Mouse (Mus musculus) CH12F3 (cell line): ENCODE results near the gene Iglon5.

ENCODE experiments used
- in situ Hi-C: fragments of 300-500 bp; cut with MboI; formaldehyde crosslinking; loops from 2 replicates; pipeline ENCODE4 v1.14.3; 2020; ENCODE audit warnings: low sequenced_read_pairs

Gene Iglon5

DNA sequence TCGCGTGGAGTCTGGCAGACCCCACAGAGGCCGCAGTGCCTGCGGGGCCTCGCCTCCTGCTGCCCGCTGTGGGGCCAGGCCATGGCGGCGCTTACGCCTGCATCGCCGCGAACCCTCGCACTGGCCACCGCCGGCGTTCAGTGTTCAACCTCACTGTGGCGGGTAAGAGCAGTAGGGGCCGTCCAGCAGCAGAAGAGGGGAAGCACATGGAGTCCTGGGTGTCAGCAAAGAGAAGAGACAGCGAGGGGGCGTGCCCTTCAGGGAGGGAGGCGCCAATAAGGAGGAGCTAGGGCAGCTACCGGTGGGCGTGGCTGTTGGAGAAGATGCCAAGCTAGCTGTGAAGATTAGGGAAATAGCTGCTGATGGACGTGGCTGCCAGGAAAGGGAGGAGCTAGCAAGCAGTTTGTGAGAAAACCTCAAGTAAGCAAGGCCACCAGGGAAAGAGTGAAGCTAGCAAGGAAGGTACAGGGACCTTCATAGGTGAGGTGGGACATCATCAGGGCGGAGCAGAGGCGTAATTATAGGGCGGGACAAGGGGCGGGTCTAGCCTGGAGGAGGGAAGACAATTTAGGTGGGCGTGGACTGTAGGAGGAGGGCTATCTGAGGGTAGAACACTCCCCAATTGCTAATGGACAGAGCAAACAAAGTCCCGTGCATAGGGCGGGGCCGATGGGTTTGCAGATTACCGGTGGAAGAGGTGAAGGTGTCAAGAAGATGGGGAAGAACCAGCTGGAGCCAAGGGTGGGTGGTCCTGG is 24.4 kb downstream of the Iglon5 start:
- in situ Hi-C loops = no loop called here

DNA sequence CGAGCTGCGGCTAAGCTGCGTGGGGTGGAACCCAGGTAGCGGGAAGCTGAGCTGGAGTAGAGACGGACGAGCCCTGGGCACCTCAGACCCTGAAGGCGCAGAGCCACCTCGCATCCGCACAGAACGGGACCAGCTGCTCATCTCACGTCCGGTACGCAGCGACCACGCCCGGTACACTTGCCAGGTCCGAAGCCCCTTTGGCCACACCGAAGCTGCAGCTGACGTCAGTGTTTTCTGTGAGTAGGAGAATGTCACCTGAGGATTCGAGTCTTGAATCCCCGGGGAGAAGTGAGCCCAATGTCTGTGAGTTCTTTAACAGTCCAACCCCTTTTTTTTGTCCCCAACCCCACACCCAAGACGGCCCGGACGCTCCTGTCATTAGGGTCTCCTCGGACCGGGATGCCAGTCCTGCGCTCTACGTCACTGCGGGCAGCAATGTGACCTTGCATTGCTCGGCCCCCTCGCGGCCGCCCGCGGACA is 25.0 kb downstream of the Iglon5 start:
- in situ Hi-C loops = no loop called here

DNA sequence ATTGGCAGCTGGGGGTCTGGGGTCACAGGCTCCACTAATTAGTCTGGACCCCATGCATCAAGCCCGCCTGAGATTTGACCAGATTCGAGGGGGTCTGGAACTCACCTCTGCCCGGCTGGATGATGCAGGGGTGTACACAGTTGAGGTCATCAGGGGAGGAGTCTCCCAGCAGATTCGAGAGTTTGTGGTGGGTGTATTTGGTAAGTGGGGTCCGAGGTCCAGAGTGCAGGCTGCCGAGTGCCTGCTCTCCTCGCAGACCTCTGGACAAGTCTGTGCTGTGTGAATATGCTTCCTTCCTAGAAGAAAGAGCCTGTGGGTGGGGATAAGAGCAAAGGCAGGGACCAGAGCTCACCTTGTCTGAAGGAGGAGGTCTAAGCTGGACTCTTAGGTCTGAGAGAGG is 25.9 kb downstream of the Iglon5 start:
- in situ Hi-C loops = no loop called here

DNA sequence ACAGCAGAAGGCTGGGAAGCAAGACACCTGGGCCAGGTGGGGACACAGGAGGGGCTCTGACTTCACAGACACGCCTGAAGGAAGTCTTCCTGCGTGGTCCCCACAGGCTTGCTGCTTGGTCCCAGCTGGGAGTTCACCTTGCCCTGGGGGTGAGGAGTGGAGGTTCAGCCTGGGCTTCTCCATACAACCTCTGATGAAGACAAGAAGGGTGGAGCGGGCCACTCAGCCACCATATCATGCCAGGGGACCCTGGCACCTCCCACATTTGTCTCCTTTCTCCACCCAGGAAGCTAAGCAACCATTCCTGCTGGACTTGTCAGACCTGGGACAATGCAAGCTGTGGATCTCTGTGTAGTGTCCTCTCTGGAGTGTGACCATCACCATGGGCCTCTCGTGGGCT is 27.0 kb downstream of the Iglon5 start, which contains the start of gene Vsig10l:
TSS of gene Vsig10l (plus strand) at position 301 of the 400 bp plus-strand sequence.
- in situ Hi-C loops = no loop called here

DNA sequence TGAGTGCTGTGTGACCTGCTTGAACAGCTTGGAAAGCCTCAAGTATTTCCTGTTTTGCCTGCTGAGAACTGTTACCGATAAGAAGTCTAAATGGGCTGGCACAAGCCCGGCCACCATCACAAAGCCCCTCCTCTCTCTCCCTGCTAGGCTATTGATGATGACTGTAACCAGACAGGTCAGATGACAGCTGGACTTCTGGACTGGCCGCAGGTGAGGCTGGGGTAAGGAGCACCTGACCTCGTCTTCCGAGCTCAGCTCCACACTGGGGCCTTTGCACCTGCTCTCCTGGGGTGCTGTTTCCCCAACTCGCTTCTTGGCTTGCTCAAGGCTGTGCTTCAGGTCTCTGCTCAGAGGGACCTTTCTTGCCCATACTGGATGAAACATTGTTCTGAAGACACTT is 35.5 kb downstream of the Iglon5 start:
- in situ Hi-C loops = no loop called here

DNA sequence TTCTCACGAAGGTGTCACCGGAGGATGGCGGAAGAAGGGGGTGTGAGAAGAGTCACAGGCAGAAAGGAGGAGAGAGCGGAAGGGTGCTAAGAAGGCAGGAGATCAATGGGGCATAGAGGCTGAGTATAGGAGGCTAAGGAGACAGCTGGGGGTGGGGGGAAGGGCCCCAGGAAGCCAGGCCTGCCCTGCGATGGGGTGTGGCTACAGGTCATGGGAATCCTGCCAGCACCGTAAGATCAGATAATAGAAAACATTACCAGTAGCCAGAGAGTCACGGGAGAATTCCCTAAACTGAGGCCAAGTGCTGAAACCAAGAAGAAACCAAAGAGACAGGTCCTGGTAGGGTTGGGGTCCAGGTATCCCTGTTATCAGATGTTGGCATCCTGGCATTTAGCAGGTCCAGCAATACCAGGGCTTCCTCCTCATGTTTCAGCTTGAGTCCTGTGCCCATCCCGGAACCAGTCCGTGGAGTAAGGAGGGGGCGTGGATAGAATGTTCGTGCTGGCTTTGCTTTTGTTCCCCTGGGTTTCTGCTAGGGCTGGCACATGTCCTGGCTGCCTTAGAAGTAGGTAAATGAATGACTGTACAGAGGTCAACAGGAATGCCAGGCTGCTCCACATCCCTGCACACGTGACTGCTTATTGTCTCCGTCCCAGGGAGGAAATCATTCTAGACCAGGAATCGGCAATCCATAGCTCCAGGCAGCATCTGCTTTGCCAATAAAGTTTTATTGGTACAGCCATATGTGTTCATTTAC is 36.1 kb downstream of the Iglon5 start:
- in situ Hi-C loops = no loop called here

DNA sequence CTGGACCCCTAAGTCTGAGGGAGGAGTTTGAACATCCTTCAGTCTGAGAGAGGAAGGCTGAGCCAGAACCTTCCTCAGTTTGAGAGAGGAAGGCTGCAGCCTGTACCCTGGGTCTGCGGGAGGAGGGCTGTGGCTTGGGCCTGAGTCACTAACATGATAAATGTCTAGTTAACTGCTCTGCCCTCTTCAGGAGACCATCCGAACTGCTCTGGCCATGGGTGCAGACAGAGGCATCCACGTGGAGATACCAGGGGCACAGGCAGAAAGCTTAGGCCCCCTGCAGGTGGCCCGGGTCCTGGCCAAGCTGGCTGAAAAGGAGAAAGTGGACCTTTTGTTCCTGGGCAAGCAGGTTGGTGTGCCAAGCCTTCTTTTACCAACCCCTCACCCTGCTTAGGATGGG is 37.3 kb downstream of the Iglon5 start:
- in situ Hi-C loops = no loop called here

DNA sequence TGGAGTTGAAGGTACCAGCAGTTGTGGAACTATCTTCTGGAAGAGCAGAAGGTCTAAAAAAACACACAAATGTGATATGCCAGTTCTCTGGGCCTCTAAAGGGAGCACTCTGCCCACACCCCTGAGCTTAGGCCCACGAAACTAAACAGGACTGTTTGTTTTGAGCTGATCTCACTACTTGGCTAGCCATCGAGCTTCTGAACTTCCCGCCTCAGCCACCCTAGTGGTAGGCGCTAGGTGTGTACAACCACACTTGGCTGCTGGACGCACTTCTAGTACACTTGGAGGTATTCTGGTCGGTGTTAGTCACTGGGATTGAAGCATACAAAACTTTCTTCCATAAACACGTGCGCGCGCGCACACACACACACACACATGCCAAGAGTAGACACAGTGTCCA is 38.1 kb downstream of the Iglon5 start:
- in situ Hi-C loops = no loop called here

DNA sequence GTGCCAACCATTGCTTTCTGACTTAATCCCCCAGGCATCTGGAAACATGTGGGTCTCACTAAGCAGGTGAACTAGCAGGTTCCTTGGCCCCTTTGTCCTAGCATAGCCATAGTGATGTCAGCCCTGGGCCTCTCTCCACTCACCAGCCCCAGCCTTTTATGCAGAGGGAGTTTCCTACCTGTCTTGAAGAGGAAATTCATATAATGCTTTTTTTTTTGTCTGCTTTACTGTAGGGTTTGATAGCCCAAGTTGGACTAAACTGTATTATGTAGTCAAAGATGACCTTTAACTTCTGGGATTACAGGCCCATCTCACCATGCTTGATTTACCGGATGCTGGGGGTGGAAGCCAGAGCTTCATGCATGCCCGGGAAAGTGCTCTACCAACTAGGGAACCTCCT is 40.1 kb downstream of the Iglon5 start:
- in situ Hi-C loops = no loop called here

DNA sequence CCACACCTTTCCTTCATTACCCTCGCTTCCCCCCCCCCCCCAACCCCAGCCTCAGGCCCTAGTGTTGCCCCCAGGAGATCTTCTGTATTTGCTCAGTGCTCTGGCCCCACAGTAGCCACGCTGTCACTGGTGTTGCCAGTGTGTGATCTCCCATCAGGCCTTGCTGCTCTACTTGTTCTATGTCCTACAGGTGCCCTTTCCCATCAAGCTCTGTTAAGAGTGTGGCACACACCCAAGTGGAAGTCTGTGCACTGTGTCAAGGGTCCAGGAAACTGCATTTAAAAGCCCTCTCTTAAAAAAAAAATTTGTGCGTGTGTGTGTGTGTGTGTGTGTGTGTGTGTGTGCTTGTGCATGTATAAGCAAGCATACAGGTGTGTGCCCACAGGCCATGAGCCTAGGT is 41.6 kb downstream of the Iglon5 start:
- in situ Hi-C loops = no loop called here

DNA sequence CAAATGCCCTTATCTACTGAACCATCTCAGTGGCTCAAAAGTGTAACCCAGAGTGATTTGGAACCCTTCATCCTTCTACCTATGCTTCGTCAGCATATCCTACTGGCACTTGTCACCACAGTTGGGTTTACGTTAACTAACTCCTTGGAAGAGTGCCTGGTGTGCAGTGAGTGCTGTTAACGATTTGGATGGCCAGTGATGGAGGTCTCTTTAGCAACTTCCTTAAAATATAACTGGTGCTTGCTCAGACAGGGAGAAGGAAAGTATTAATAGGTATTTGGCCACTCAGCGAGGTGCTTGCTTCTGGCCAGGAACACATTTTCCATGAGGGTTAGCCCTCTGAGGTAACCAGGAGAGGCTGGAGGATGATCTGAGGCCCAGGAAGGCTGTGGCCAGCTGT is 42.1 kb downstream of the Iglon5 start:
- in situ Hi-C loops = no loop called here

DNA sequence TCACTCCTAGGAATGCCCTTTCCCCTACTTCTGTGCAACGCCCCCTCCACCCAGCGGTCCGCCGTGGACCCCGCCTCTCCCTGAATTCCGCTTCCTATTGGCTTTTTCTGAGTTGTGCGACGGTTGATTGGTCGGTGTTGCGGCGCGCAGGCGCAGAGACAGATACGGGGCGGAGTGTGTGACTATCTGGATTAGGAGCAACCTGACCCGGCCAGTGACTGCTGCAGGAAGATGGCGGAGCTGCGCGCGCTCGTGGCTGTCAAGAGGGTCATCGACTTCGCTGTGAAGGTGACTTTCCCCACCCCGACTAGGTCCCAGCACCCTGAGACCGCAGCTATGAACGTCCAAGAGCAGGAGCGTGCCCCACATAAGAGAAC is 46.0 kb downstream of the Iglon5 start, which contains the start of the genes Etfb and Gm45233:
TSS of gene Etfb (plus strand) at position 167 of the 377 bp plus-strand sequence.
TSS of gene Gm45233 (plus strand) at position 212 of the 377 bp plus-strand sequence.
- in situ Hi-C loops = no loop called here

DNA sequence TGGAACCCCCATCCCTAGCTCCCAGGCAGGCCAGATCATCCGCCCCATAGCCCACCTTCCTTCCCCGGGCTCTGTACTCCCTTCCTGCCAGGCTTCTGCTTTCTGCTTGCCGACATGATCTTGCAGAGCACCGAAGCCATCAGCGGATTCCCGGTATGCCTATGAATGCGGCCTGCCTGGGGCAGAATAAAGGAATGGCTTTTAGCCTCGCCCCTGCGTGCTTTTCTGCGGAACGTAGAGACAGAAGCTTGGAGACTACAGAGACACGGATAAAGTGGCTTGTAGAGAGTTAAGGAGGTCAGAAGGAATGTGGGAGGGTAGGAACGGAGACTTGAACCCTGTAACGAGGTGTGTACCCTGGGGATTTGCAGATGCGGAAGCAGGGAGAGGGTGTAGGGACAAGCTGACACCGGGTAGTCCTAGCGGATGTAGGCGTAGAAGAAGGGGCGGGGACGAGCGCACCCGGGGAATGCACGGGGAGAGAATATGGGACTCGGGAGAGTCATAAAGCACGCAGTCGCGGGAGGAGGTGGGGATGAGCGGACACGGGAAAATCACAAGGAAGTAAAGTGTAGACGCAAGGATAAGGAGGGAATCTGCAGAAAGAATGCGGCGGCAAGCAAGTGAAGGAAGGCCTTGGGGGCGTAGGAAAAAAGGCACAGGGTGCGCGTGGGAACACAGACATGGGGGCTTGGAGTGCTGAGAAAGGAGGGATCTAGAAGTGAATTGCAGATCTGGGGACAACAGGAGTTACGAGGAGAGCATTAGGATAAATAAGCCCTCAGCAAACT is 46.6 kb downstream of the Iglon5 start:
- in situ Hi-C loops = no loop called here

DNA sequence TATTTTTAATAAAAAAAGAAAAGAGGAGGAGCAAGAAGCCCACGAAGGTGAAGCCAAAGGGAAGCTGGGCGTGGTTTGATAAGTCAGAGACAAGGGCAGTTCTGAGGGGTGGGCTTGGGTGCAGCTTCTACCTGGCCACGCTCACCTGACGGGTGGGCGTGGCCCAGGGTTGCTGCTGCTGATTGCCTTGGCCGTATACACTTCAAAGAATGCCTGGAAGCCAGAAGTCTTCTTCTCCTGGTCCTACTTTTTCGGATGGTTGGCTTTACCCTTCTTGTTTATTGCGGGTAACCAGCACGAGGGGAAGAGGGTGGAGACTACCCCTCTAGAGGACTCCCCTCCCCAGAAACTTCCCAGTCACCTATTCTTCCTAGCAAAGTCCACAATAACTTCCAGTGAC is 47.2 kb downstream of the Iglon5 start:
- in situ Hi-C loops = no loop called here

DNA sequence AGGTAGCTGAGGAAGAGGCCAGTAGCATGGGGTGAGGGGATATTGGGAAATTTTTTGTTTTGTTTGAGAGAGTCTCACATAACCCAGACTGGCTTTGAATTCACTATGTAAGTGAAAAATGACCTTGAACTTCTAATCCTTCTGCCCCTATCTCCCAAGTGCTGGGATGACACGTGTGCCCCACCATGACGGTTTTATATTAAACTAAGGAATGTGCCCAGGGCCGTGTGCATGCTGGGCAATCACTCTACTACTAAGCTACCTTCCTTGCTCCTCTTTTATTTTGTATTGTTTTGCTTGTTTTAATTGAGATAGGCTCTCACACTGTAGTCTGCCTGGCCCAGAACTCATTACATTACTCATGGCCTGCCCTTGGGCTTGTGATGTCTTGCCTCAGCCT is 48.8 kb downstream of the Iglon5 start:
- in situ Hi-C loops = no loop called here

DNA sequence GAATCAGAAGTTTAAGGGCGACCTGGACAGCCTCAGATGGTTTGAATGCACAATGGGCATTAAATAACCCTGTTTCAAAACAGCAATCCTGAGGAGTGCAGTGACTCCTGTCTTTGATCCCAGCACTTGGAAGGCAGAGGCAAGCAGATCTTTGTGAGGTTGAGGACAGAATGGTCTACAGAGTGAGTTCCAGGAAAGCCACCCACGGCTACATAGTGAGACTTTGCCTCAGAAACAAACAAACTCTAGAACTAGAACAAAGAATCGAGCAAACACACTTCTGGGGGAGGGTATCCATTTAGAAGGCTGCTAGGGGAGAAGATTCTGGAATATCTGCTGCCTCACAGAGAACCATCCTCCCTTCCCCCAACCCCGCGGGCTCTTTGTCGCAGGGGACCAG is 49.4 kb downstream of the Iglon5 start, which contains the start of gene Cldnd2:
TSS of gene Cldnd2 (plus strand) at position 301 of the 400 bp plus-strand sequence.
- in situ Hi-C loops = no loop called here

DNA sequence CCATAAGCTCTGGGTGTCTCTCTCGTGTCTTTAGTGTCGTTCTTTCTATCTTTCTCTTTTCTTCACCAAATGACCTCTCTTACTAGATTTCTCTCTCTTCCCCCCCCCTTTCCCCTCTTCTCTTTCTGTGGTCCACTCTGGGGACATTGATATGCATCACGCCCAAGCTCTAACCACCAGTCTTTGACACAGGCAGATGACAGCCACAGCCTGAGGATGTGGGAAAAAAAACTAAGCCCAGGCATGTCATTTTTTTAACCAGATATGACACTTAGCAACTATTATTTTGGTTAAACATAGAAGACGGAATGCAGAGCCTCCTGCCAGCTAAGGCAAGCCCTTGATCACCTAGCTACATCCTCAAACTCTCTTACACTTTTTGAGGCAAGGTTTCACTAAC is 51.3 kb downstream of the Iglon5 start:
- in situ Hi-C loops = loop anchor here (10.0 kb wide), 1 partner anchor 64 kb away; no protein-coding TSS in a partner anchor

DNA sequence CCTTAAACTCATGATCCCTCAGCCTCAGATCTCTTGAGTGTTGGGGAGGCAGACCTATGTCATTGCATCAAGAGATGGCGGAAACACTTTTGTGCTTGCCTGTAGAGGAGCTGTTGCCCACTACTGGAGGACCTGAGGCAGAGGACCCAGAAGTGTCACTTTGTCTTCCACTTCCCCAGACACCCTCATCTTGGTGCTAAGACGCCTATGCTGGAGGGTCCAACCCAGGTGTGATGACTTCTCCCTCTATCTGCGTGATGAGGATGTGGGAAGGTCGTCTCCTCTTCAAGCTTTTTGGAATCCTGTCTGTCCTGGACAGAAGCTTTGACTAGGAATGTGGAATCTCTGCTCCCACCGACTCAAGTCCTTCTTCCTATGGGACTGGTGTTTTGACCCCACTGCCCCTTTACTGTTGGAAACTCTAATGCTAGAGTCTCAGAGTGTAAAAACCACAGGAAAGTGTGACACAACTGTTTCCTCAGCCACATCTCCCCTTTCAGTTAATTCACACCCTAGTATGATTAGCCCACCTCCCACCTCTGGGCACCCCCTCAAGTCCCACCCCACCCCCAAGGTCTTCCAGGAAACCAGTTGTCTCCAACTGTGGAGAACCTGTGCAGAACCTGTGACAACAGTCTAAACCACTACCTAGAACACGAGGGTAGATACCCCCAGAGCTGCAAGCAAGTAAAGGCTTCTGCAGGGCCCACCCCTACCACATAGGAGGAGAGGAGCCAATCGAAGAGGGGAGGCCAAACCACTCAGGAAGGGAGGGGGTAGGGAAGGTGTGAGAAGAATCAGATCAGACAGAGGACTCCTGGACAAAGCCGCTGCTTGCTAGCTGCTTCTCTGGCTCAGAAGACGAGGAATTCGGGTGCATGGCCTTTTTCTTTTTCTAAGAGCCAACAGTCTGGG is 53.3 kb downstream of the Iglon5 start, which contains the start of gene Nkg7:
TSS of gene Nkg7 (plus strand) at position 733 of the 915 bp plus-strand sequence.
- in situ Hi-C loops = loop anchor here (10.0 kb wide), 1 partner anchor 62 kb away; no protein-coding TSS in a partner anchor

DNA sequence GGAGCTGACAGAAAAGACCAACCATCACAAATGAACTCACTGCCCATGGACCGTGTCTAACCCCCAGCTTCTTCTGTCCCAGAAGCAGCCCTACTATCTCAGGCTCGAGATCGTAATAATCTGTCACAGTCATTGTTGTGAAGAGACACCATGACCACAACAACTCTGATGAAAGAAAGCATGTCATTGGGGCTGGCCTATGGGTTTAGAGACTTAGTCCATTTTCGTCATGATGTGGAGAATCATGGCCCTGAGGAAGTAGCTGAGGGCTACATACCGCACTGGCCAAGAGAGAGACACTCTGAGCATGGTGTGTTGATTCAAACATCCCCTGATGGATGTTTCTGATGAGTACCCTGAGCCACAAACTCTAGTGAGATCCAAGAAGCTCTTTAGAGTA is 55.2 kb downstream of the Iglon5 start:
- in situ Hi-C loops = loop anchor here (10.0 kb wide), 1 partner anchor 60 kb away; no protein-coding TSS in a partner anchor

DNA sequence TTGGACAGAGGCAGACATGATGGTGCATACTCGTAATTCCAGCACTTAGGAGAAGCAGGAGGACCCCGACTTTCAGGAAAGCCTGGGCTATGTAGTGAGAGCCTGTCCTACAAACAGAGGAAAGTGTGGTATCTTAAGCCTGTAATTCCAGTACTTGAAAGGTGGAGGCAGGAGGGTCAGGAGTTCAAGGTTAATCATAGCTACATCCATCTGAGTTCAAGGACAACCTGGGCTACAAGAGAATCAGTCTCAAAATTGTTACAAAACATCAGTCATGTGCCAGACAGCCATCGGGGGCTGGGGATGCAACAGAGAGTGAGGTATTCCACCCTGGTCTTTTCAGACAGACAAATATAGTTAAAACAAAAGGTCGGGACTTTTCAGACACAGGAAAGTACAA is 57.0 kb downstream of the Iglon5 start:
- in situ Hi-C loops = loop anchor here (10.0 kb wide), 1 partner anchor 58 kb away; no protein-coding TSS in a partner anchor
